Mouse (Mus musculus): Measurements from ENCODE around the gene Fbxw2. TPM values are rescaled to one million over a fixed set of nuclear protein-coding genes. Genes with fewer than 3 reads are reported as not detected.
"Not testable (repeated sequence)": the region's sequence is repeated elsewhere in the genome, so short reads cannot be mapped to it uniquely, and the experiment has no call there.

Gene Fbxw2
- polyA plus RNA-seq, 1 experiment = 29.2 TPM

DNA sequence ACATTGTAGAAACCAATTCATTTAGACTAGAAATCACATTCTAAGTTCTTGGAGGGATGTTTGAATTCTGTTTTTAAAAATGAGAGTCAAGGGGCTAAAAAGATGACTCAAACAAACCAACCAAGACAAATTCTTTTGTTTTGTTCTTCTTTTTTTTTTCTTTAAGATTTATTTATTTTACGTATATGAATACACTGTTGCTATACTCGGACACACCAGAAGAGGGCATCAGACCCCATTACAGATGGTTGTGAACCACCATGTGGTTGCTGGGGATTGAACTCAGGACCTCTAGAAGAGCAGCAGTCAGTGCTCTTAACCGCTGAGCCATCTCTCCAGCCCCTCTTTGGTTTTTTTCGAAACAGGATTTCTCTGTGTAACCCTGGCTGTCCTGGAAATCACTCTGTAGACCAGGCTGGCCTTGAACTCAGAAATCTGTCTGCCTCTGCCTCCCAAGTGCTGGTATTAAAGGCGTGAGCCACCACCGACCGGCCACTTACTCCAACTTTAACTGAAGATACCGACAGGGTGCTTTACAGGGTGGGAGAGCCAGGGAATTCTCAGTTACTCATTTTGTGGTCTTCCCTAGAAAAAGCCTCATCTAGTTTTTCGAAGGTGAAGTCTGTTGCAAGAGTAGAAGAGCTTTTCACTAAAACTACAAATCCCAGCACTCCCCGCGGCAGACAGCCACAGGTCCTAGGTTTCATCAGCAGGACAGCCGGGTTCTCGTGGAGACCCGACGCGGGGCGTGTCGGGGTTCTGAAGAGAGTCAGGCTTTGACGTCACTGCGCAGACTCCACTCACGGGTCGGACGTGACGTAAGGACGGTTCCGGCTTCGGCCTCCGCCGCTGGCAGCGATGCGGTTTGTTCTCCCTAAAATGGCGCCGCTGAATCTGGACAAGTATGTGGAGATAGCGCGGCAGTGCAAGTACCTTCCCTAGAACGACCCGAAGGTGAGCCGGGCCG lies 24.3 kb downstream of the Fbxw2 start:
- Histone ChIP-seq H3K36me3 (ENCODE audit: control insufficient read depth, insufficient read depth, low read length) (peaks cover 5% of the 10 kb centered on the region; the same call in 1 of the 2 replicates), H3K4me3 (ENCODE audit: extremely low read depth, insufficient read depth, insufficient read length) (peak overlapping the region; percentile 84), H3K27ac (ENCODE audit: insufficient read depth, low read length) (peak overlapping the region; percentile 80), H3K4me1 (ENCODE audit: control insufficient read depth, insufficient read depth, insufficient read length) (peaks cover 2% of the 10 kb centered on the region; the same call in 1 of the 2 replicates), H3K27me3 (ENCODE audit: control insufficient read depth, insufficient read depth, low read length) (no peaks in the 10 kb centered on the region)
- DNase-seq (ENCODE audit: low read depth in 1 of 2, low spot score in 2 of 2) = peak; percentile 96 to 98
- TF ChIP-seq CTCF (IDR thresholded peaks at IDR 0.05; ENCODE audit: extremely low read depth, insufficient read depth, insufficient read length, insufficient replicate concordance) (no peak), POLR2A (IDR thresholded peaks at IDR 0.05; ENCODE audit: low read depth, low read length) (peak; percentile 83)
- 9% methylated on average over 39 of the region's 39 CpGs for WGBS

DNA sequence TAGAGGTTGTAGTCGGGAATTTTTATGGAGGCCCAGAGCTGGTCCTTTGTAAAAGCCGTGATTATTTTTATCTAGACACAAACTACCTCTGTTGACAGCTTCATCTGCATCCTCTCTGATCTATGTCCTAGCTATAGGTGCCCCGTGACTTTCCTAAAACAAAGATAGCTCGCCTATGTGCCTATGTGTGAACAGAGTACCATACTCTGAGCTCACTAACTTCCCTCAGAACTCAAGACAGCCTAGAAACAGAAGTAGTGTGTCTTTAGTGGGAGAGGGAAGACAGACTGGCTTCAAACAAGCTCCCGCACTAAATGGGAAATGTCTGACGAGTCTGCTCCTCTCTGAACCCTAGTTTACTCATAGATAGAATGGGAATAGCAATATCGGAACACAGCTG lies 25.7 kb downstream of the Fbxw2 start:
- TF ChIP-seq CTCF (IDR thresholded peaks at IDR 0.05; ENCODE audit: extremely low read depth, insufficient read depth, insufficient read length, insufficient replicate concordance) (no peak), POLR2A (IDR thresholded peaks at IDR 0.05; ENCODE audit: low read depth, low read length) (no peak)
- H3K36me3 ChIP-seq (ENCODE audit: control insufficient read depth, insufficient read depth, low read length) = peaks cover under 1% of the 10 kb centered on the region; the same call in 1 of the 2 replicates
- H3K4me1 ChIP-seq (ENCODE audit: control insufficient read depth, insufficient read depth, insufficient read length) = no peaks in the 10 kb centered on the region; the same call in 1 of the 2 replicates
- H3K27ac ChIP-seq (ENCODE audit: insufficient read depth, low read length) = no peak overlapping the region
- no peaks in the 10 kb centered on the region for H3K27me3 ChIP-seq (ENCODE audit: control insufficient read depth, insufficient read depth, low read length)
- no peak for DNase-seq (ENCODE audit: low read depth in 1 of 2, low spot score in 2 of 2)
- H3K4me3 ChIP-seq (ENCODE audit: extremely low read depth, insufficient read depth, insufficient read length) = no peak overlapping the region
- 57% methylated on average over 7 of the region's 7 CpGs for WGBS

DNA sequence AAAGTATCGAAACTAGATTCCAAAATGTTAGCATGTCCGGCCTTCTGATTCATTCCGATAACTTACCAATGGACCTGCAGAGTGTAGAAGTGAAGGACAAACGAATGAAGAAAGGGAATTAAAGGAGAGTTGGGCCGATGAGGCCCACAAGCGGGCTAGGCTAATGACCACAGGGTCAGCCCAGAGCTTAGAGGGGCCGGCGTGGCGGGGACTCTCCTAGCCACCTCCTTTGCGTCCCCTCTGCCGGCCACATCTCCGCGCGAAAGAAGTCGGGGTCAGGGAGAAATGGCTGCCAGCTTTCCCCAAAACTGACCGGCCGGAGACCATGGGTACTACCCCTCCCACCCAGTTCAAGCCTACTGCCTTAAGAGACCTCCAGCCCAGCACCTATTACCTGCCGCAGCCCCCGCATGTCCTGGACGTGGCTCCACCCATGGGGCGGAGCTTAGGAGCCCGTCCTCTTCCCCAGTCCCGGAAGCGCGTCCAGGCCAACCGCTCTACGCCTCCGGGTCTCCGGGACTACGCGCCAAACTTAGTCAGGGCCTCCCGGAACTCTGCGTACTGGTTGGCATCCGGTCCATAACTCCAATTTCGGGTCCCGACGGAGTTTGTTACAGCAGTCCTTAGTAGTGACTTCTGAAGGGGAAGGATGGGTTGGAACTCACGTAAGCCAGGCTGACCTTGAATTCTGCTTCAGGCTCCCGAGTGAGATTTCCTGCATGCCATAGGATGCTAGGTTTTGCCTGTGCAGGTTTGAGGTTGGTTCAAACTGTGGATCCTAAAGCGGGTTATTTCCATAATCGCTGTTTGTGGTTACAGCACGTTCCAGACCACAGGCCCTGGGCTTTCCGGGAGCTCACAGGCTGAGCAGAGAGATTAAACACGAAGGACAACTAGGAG lies 26.5 kb downstream of the Fbxw2 start, which contains the start of gene Rabepk:
Gene Rabepk (minus strand): TSS at position 556 of the 900 bp plus-strand sequence.
- 2% methylated on average over 44 of the region's 44 CpGs for WGBS

DNA sequence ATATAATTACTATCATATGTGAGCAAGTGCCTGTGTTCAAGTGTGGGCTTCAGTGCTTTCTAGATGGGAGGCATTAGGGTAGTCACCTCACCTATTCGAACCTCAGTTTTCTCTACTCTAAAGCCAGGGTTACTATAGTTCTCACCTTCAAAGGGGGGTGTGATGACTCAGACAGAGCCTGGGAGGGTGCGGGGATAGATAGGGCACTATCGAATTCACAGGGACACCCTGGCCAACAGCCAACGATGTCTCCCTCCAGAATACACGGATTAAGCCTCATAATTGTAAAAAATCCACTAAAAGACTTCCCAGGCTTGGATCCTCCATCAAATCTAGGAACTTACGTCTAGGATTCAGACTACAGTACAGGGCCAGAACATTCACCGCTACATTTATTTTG lies 30.7 kb downstream of the Fbxw2 start:
- Histone ChIP-seq H3K36me3 (ENCODE audit: control insufficient read depth, insufficient read depth, low read length) (no peaks in the 10 kb centered on the region), H3K27me3 (ENCODE audit: control insufficient read depth, insufficient read depth, low read length) (no peaks in the 10 kb centered on the region), H3K4me1 (ENCODE audit: control insufficient read depth, insufficient read depth, insufficient read length) (peaks cover 5% of the 10 kb centered on the region), H3K27ac (ENCODE audit: insufficient read depth, low read length) (no peak overlapping the region), H3K4me3 (ENCODE audit: extremely low read depth, insufficient read depth, insufficient read length) (no peak overlapping the region)
- TF ChIP-seq CTCF (IDR thresholded peaks at IDR 0.05; ENCODE audit: extremely low read depth, insufficient read depth, insufficient read length, insufficient replicate concordance) (no peak), POLR2A (IDR thresholded peaks at IDR 0.05; ENCODE audit: low read depth, low read length) (no peak)
- no peak for DNase-seq (ENCODE audit: low read depth in 1 of 2, low spot score in 2 of 2)
- 91% methylated on average over 7 of the region's 7 CpGs for WGBS

More for the DNA sequence above, 26.5 kb downstream of the Fbxw2 start, which contains the start of gene Rabepk:
- H3K4me3 ChIP-seq (ENCODE audit: extremely low read depth, insufficient read depth, insufficient read length) = peak within 1 kb of the TSS; percentile 76
- H3K27me3 ChIP-seq (ENCODE audit: control insufficient read depth, insufficient read depth, low read length) = no peaks in the 10 kb centered on the region
- TF ChIP-seq POLR2A (IDR thresholded peaks at IDR 0.05; ENCODE audit: low read depth, low read length) (peak; percentile 74), CTCF (IDR thresholded peaks at IDR 0.05; ENCODE audit: extremely low read depth, insufficient read depth, insufficient read length, insufficient replicate concordance) (no peak)
- peak within 1 kb of the TSS; percentile 64 for H3K27ac ChIP-seq (ENCODE audit: insufficient read depth, low read length)
- H3K36me3 ChIP-seq (ENCODE audit: control insufficient read depth, insufficient read depth, low read length) = no peaks in the 10 kb centered on the region
- no peaks in the 10 kb centered on the region; the same call in 1 of the 2 replicates for H3K4me1 ChIP-seq (ENCODE audit: control insufficient read depth, insufficient read depth, insufficient read length)
- DNase-seq (ENCODE audit: low read depth in 1 of 2, low spot score in 2 of 2) = peak; percentile 65 to 84

DNA sequence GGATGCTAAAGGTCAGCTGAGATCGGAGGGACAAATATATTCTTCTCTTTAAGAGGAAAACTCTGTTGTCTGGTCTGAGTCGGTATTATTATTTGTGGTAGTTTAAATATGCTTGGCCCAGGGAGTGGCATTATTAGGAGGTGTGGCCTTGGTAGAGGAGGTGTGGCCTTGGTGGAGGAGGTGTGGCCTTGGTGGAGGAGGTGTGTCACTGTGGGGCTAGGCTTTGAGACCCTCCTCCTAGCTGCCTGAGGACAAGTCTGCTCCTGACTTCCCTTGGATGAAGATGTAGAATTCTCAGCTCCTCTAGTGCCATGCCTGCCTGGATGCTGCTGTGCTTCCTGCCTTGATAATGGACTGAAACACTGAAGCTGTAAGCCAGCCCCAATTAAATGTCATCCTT lies 31.6 kb downstream of the Fbxw2 start:
- Histone ChIP-seq H3K4me1 (ENCODE audit: control insufficient read depth, insufficient read depth, insufficient read length) (peaks cover 5% of the 10 kb centered on the region), H3K4me3 (ENCODE audit: extremely low read depth, insufficient read depth, insufficient read length) (no peak overlapping the region), H3K27me3 (ENCODE audit: control insufficient read depth, insufficient read depth, low read length) (no peaks in the 10 kb centered on the region), H3K36me3 (ENCODE audit: control insufficient read depth, insufficient read depth, low read length) (no peaks in the 10 kb centered on the region), H3K27ac (ENCODE audit: insufficient read depth, low read length) (no peak overlapping the region)
- 95% methylated on average over 2 of the region's 2 CpGs for WGBS
- no peak for DNase-seq (ENCODE audit: low read depth in 1 of 2, low spot score in 2 of 2)
- TF ChIP-seq POLR2A (IDR thresholded peaks at IDR 0.05; ENCODE audit: low read depth, low read length) (no peak), CTCF (IDR thresholded peaks at IDR 0.05; ENCODE audit: extremely low read depth, insufficient read depth, insufficient read length, insufficient replicate concordance) (no peak)

DNA sequence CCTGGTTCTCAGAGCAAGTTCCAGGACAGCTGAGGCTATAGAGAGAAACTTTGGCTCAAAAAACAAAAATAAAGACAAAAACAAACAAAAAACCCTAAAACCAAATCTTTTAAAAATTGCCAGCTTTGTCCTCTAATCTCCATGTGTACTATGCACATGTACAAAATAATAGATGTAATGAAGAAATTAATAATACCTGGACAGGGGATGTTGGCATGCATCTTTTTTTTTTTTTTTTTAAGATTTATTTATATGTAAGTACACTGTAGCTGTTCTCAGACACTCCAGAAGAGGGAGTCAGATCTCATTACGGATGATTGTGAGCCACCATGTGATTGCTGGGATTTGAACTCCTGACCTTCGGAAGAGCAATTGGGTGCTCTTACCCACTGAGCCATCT lies 33.6 kb downstream of the Fbxw2 start:
- WGBS = 96% methylated on average over 2 of the region's 2 CpGs
- not testable (repeated sequence) for DNase-seq (ENCODE audit: low read depth in 1 of 2, low spot score in 2 of 2); H3K36me3 ChIP-seq (ENCODE audit: control insufficient read depth, insufficient read depth, low read length); H3K4me3 ChIP-seq (ENCODE audit: extremely low read depth, insufficient read depth, insufficient read length); H3K27me3 ChIP-seq (ENCODE audit: control insufficient read depth, insufficient read depth, low read length); H3K4me1 ChIP-seq (ENCODE audit: control insufficient read depth, insufficient read depth, insufficient read length); H3K27ac ChIP-seq (ENCODE audit: insufficient read depth, low read length)

Data from spleen, adult 2 months (tissue).